Mouse (Mus musculus): ENCODE measurements around the gene Inha. TPM values are rescaled to one million over a fixed set of nuclear protein-coding genes. Genes with fewer than 3 reads are reported as not detected.

Gene Inha
- total RNA-seq, 2 experiments from 2014 or later: 11.3 to 19.9 TPM

GRCm38 (mm10) chr1:75549289-75550279 is 42.7 kb downstream of the Inha start:
- DNase-seq (ENCODE audit: extremely low spot score in 1 of 2, low spot score in 1 of 2): no peak

GRCm38 (mm10) chr1:75550586-75550985 is 43.7 kb downstream of the Inha start:
- DNase-seq (ENCODE audit: extremely low spot score in 1 of 2, low spot score in 1 of 2): no peak

GRCm38 (mm10) chr1:75555680-75556079 is 48.8 kb downstream of the Inha start:
- DNase-seq (ENCODE audit: extremely low spot score in 1 of 2, low spot score in 1 of 2): no peak

GRCm38 (mm10) chr1:75556143-75556781 is 49.4 kb downstream of the Inha start:
- DNase-seq (ENCODE audit: extremely low spot score in 1 of 2, low spot score in 1 of 2): no peak

- no peak for DNase-seq (ENCODE audit: extremely low spot score in 1 of 2, low spot score in 1 of 2)
Measured at GRCm38 (mm10) chr1:75557041-75557440, 50.2 kb downstream of the Inha start.

- DNase-seq (ENCODE audit: extremely low spot score in 1 of 2, low spot score in 1 of 2): no peak
Measured at GRCm38 (mm10) chr1:75558388-75559178, 51.7 kb downstream of the Inha start.

- DNase-seq (ENCODE audit: extremely low spot score in 1 of 2, low spot score in 1 of 2): peak; percentile 92 to 95
Measured at GRCm38 (mm10) chr1:75559212-75559925, 52.5 kb downstream of the Inha start.

Other genes starting within 250 kb of the Inha start
- 100 to 1,000 TPM; 369 to 386 TPM for gene Ptprn, start 242.6 kb upstream of the Inha start, total RNA-seq (2021)
- 100 to 1,000 TPM in 1 of 2 experiments, 10 to 100 TPM in 1; 63.7 to 105 TPM for gene Resp18, start 228.7 kb upstream of the Inha start, total RNA-seq (2021)
- gene Dnpep, start 189.1 kb upstream of the Inha start, total RNA-seq (2021): 10 to 100 TPM; 43.3 to 49.5 TPM
- gene Des, start 146.7 kb upstream of the Inha start, total RNA-seq (2021): 1 to 10 TPM in 1 of 2 experiments, under 1 TPM in 1; 0.94 to 1.2 TPM
- gene Speg, start 131.8 kb upstream of the Inha start, total RNA-seq (2021): 100 to 1,000 TPM; 154 to 196 TPM
- 10 to 100 TPM; 60.5 to 66.7 TPM for gene Gmppa, start 71.1 kb upstream of the Inha start, total RNA-seq (2021)
- 1 to 10 TPM; 8.9 to 9.9 TPM for gene Asic4, start 56.6 kb upstream of the Inha start, total RNA-seq (2021)
- gene Chpf, start 27.8 kb upstream of the Inha start, total RNA-seq (2021): 10 to 100 TPM; 77.2 to 82.8 TPM
- 10 to 100 TPM; 70.3 to 73.8 TPM for gene Tmem198, start 27.5 kb upstream of the Inha start, total RNA-seq (2021)
- gene Obsl1, start 625 bp upstream of the Inha start, total RNA-seq (2021): 10 to 100 TPM; 18.9 to 20.2 TPM
- 10 to 100 TPM; 20.6 to 25.5 TPM for gene Stk11ip, start 14.5 kb downstream of the Inha start, total RNA-seq (2021)
- 100 to 1,000 TPM; 111 to 114 TPM for gene Slc4a3, start 39.2 kb downstream of the Inha start, total RNA-seq (2021)

Data from layer of hippocampus, postnatal 25 days (tissue).